Mouse (Mus musculus): Measurements from ENCODE around the gene Mfap5.
A peak's percentile ranks its signal among the peaks of the same experiment; 100 is the strongest.
"Not testable (repeated sequence)": the region's sequence is repeated elsewhere in the genome, so short reads cannot be mapped to it uniquely, and the experiment has no call there.

The Mfap5 gene

DNA sequence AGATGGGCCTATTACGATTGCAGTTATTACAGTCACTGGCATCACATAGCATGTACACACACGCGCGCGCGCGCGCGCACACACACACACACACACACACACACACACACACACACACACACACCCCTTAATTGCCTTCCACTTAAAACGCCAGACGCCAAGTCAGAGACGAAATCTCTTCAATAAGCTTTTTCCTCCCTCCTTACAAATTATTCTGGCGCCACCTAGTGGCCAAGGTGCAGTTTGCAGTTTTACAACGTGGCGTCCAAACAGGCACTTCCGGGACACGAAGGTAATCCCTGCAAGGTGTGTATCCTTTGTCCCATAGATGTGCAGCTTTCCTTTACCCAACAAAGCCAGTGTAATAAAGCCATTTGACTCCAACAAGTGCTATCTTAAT lies 54.8 kb downstream of the Mfap5 start:
- peak; percentile 95 for DNase-seq (ENCODE audit: low read depth)

DNA sequence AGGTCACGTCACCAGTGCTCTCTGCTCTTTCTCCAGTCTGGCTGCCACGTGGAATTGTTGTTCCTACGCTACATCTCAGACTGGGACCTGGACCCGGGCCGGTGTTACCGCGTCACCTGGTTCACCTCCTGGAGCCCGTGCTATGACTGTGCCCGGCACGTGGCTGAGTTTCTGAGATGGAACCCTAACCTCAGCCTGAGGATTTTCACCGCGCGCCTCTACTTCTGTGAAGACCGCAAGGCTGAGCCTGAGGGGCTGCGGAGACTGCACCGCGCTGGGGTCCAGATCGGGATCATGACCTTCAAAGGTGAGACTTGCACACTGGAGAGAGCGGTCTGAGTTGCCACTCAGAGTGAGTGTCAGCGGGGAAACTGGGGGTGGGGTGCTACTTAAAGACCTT lies 55.4 kb downstream of the Mfap5 start:
- no peak for DNase-seq (ENCODE audit: low read depth)

DNA sequence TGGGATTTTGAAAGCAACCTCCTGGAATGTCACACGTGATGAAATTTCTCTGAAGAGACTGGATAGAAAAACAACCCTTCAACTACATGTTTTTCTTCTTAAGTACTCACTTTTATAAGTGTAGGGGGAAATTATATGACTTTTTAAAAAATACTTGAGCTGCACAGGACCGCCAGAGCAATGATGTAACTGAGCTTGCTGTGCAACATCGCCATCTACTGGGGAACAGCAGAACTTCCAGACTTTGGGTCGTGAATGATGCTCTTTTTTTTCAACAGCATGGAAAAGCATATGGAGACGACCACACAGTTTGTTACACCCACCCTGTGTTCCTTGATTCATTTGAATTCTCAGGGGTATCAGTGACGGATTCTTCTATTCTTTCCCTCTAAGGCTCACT lies 56.8 kb downstream of the Mfap5 start:
- peak; percentile 83 for DNase-seq (ENCODE audit: low read depth)

DNA sequence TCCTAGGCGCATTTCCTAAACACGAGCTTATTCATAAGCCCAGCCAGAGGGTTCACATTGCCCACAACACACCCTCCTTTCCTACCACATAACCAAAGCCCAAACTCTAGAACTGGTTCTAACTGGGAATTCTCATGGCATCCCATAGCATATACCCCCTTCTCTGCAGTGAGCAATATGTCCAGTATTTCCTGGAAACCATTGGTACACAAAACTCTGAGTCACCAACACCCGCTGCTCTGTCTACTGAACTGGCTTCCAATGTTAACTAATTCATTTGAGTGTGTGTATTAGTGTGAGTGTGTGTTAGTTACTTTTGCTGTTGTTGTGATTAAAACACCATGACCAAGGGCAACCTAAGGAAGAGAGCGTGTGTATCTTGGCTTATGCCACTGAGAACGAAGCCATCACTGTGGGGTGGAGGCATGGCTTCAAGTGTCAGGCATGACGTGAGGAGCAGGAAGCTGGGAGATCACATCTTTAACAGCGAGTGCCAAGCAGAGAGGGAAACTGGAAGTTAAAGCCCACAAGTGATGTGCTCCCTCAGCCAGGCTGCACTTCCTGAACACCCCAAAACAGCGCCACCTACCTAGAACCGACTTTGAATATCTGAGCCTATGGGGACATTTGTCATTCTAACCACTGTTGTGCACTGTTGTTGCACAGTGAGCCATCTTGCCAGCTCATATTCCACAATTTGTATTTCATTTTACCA lies 59.6 kb downstream of the Mfap5 start:
- DNase-seq (ENCODE audit: low read depth): no peak

DNA sequence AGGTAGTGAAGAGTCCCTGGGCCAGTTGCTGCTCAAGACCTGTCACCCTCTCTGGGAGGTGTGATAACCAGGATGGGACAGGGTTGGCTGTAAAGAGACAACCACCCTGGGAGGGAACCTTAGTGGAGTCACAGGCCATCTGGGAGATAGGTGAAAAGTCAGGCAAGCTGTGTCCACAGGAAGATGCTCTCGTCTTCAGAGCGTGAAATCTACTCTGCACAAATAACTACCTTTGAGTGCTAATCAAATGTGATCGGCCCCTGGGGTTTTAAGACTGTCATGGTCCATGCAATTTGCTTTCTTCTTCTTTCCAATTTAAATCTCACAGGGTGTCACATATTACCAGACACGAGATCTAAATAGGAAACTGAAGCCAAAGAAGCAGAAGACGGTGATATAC lies 63.5 kb downstream of the Mfap5 start:
- no peak for DNase-seq (ENCODE audit: low read depth)

DNA sequence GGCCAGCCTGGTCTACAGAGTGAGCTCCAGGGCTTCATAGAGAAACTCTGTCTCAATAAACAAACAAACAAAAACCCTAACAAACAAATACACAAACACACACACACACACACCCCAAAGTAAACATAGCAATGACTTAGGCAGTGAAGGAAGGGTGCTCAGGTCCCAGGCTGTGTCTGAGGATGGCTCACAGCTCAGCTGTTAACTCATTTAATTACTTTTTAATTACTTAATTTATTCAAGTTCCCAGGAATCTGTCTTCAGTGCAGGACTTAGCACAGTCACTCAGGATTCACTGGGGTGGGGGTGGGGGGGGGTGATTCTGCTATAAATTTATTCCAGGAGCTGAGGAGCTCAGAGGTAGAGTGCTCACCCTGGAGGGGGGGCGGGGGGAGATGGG lies 64.1 kb downstream of the Mfap5 start:
- no peak for DNase-seq (ENCODE audit: low read depth)

DNA sequence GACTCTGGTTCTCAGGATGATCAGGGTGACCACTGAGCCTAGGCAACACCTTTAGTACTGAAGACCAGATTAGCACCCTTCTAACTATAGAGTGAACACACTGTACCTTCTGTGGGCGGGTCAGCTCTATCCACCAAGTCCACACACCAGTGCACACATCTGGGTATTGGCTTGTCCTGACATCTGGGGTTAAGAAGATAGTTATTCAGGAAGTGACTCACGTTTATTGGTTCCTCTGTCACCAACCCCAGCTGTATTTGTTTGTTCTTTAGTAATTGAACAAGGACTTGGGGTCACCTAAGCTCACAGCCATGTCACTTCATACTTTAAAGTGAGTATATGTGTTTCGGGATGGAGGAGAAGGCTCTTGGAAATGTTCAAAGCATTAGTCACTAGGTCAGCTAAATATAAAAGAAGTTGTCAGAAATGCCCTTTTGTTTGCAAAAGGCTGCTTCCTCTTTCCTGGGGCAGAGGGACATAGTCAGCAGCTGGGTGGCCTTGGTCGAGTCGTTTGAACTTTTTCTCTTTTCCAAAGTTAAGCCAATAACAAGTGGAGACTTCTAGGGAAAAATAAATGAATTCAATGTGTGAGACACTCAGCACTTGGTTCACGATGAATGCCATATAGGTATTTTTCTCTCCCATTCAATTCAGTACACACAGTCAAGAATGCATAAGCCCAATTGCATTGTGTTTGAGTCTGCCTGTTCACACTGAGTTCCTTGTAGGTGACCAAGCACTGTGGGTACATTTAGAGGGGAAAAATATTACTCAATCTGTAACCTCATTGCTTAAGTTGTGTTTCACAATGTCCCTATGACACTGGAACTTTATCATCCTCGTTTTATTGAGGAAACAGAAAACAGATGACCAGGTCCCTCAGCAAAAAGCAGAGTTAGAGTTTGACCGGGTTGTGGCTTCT lies 65.3 kb downstream of the Mfap5 start:
- DNase-seq (ENCODE audit: low read depth): no peak

DNA sequence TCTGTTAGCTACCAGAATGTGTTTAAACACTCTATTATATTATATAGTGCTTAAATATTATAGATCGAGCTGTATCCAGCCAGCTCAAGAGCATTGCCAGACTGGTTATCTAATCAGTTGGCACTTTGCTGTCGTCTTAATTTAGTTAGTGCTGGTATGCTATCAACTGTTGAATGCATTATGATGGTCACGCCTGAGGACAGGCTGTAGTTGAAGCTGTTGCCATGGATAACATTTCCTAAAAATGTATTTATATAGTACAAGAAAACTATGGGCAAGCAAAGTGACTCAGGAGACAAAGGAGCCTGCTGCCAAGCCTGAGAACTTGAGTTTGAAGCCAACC lies 65.9 kb downstream of the Mfap5 start:
- DNase-seq (ENCODE audit: low read depth): no peak

DNA sequence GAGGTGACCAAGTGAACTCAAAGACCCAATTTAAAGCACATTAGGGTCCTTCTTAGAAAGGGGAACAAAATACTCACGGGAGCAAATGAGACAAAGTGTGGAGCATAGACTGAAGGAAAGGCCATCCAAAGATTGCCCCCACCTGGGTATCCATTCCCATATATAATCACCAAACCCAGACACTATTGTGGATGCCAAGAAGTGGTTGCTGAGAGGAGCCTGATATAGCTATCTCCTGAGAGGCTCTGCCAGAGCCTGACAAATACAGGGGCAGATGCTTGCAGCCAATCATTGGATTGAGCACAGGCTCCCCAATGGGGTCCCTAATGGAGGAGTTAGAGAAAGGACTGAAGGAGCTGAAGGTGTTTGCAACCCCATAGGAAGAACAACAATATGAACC lies 69.4 kb downstream of the Mfap5 start:
- DNase-seq (ENCODE audit: low read depth): not testable (repeated sequence)

DNA sequence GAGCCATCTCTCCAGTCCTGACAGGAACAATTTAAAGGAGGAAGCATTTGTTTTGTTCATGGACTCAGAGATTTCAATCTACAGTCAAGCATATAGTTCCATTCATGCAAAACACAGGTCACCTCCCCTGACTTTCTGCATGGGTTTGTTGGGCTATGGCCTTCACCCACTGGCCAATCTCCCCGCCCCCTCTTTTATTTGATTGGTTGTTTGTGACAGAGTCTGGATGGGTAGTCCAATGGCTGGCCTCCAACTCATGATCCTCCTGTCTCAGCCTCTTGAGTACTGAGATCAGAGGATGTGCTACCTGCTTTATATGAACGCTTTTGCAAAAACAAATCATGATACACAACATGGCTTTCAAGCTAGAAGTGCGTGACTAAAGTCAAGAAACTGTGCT lies 71.4 kb downstream of the Mfap5 start:
- DNase-seq (ENCODE audit: low read depth): no peak
